ENCODE assay signal across 8 mouse cellular contexts in genomic region chr1:191981426-191982102, GRCm38 (mm10). TPM values are rescaled to one million over a fixed set of nuclear protein-coding genes. Genes with fewer than 3 reads are reported as not detected.
A peak's percentile ranks its signal among the peaks of the same experiment; 100 is the strongest.
DNase-seq lines count a peak whose midpoint lies in the region; ATAC-seq lines count a peak whose summit lies in the region.

No protein-coding gene starts in this region.

- peak overlapping the region; percentile 58; the same call in 1 of the 2 replicates for H3K27ac ChIP-seq in hindbrain, embryonic 10.5 days
- H3K27ac ChIP-seq in stomach, embryonic 15.5 days = peak overlapping the region; percentile 21; the same call in 1 of the 2 replicates

- peaks cover 26% of the 10 kb centered on the region for H3K4me1 ChIP-seq in hindbrain, embryonic 10.5 days (replicated peaks)
- peaks cover 14% of the 10 kb centered on the region for H3K4me1 ChIP-seq in stomach, embryonic 15.5 days

- no peak overlapping the region for H3K9ac ChIP-seq in stomach, embryonic 15.5 days

- H3K27me3 ChIP-seq in hindbrain, embryonic 10.5 days (ENCODE audit: insufficient read depth, poor library complexity, severe bottlenecking) = peaks cover 12% of the 10 kb centered on the region; the same call in 1 of the 2 replicates
- H3K27me3 ChIP-seq in stomach, embryonic 15.5 days (replicated peaks) = 0 out of 2 replicates have a peak, but pooled peaks cover 5% of the 10 kb centered on the region

- ATAC-seq in stomach, embryonic 15.5 days (ENCODE audit: insufficient read depth, low FRiP score, low read depth) = peak; percentile 65; the same call in 1 of the 2 replicates

- no peaks in the 10 kb centered on the region for H3K36me3 ChIP-seq in hindbrain, embryonic 10.5 days
- H3K36me3 ChIP-seq in stomach, embryonic 15.5 days = no peaks in the 10 kb centered on the region

- no peaks in the 10 kb centered on the region for H3K9me3 ChIP-seq in hindbrain, embryonic 10.5 days
- no peaks in the 10 kb centered on the region for H3K9me3 ChIP-seq in stomach, embryonic 15.5 days

- H3K4me2 ChIP-seq in stomach, embryonic 15.5 days = no peak overlapping the region

- 41% methylated on average over 6 of the region's 6 CpGs for WGBS in hindbrain, embryonic 10.5 days
- 15% methylated on average over 6 of the region's 6 CpGs for WGBS in stomach, embryonic 15.5 days

- DNase-seq in heart, adult 18-20 months = peak; percentile 28 to 37
- DNase-seq in heart, adult 8-10 months (ENCODE audit: low spot score) = no peak
- peak; percentile 31 for DNase-seq in embryo, embryonic 11.5 days (ENCODE audit: low read depth, low spot score)
- DNase-seq in hindbrain, embryonic 10.5 days (ENCODE audit: low spot score) = peak; percentile 33
- DNase-seq in lung, postnatal 14 days = peak; percentile 39
- DNase-seq in left cerebral cortex, adult 8-10 months (ENCODE audit: low spot score in 2 of 2) = no peak
- DNase-seq in layer of hippocampus, adult 8-10 months (ENCODE audit: low spot score in 2 of 2) = no peak

- no peak overlapping the region for H3K4me3 ChIP-seq in hindbrain, embryonic 10.5 days
- no peak overlapping the region for H3K4me3 ChIP-seq in stomach, embryonic 15.5 days (replicated peaks)

RNA-seq across cellular contexts. Expression of gene Rd3, which starts 4.4 kb away (rescaled TPM):
- total RNA-seq in heart, adult 18-20 months (2021) = under 1 TPM; 0.15 to 0.26 TPM
- under 1 TPM; 0.06 to 0.14 (median 0.12) TPM for total RNA-seq in heart, adult 8-10 months (2022)
- polyA plus RNA-seq in hindbrain, embryonic 10.5 days (2016; fragmentation: Nextera tagmentation; extraction: Ambion mirVana) = 1.1 and 2.9 TPM in 2 replicates
- polyA plus RNA-seq in stomach, embryonic 15.5 days (2015; fragmentation: Nextera tagmentation; extraction: Ambion mirVana) = 0.15 and 0.32 TPM in 2 replicates
- total RNA-seq in left cerebral cortex, adult 8-10 months (2022) = under 1 TPM; 0.09 to 0.42 (median 0.27) TPM
- total RNA-seq in layer of hippocampus, adult 8-10 months (2022) = under 1 TPM in 3 of 4 experiments, not detected in 1; 0.11 to 0.45 (median 0.19) TPM

Comparison
In these comparisons a context has a peak if more than half of its experiments do, and no peak if none do; other contexts are left out.
1. DNase-seq: peak in heart, adult 18-20 months (2 of 2), embryo, embryonic 11.5 days (single experiment), hindbrain, embryonic 10.5 days (single experiment) and lung, postnatal 14 days (single experiment); none in heart, adult 8-10 months (single experiment), left cerebral cortex, adult 8-10 months (0 of 2) and layer of hippocampus, adult 8-10 months (0 of 2).